Mouse (Mus musculus) liver, embryonic 14.5 days (tissue): Measurements from ENCODE around the gene Rasl11a. TPM values are rescaled to one million over a fixed set of nuclear protein-coding genes. Genes with fewer than 3 reads are reported as not detected.
"Not testable (repeated sequence)": the region's sequence is repeated elsewhere in the genome, so short reads cannot be mapped to it uniquely, and the experiment has no call there.

ENCODE experiments used
- ATAC-seq: fragments of 200-750 bp; cut with Nextera tagmentation; 2 replicates; pipeline ENCODE4 v1.8.0; 2017; ENCODE audit warnings: moderate number of reproducible peaks, mild to moderate bottlenecking, moderate library complexity; ENCODE audit not compliant: insufficient read depth
- DNase-seq, 3 experiments: peaks; one replicate each; pipeline ENCODE4 v3.0.0-alpha.2; 2012 to 2013; ENCODE audit warnings: low read depth in 3 of 3, low spot score in 3 of 3
- H3K27ac ChIP-seq: fragments of 300-500 bp; sonication (generic); 2 replicates; pipeline ENCODE4 v1.5.1; 2014; ENCODE audit warnings: moderate library complexity, mild to moderate bottlenecking, control low read depth, inconsistent platforms
- H3K27me3 ChIP-seq: fragments of 300-500 bp; sonication (generic); 2 replicates; pipeline ENCODE4 v1.6.1; 2014; ENCODE audit warnings: mild to moderate bottlenecking, low read length, moderate library complexity; ENCODE audit not compliant: control insufficient read depth, insufficient read depth
- H3K36me3 ChIP-seq: fragments of 300-500 bp; sonication (generic); replicated peaks from 2 replicates; pipeline ENCODE4 v1.6.1; 2014; ENCODE audit warnings: low read depth; ENCODE audit not compliant: control insufficient read depth, insufficient read depth
- H3K4me1 ChIP-seq, 2 experiments: fragments of 200-500 bp in 1 of 2; fragments of 300-500 bp in 1 of 2; sonication (generic) in 1 of 2; replicated peaks; 2 replicates each; pipeline ENCODE4 v1.6.1; 2012 to 2014; ENCODE audit warnings: antibody characterized with exemption in 1 of 2, inconsistent platforms in 1 of 2, low read length in 1 of 2; ENCODE audit not compliant: control insufficient read depth in 2 of 2, insufficient read depth in 2 of 2
- H3K4me2 ChIP-seq: fragments of 300-500 bp; sonication (generic); 2 replicates; pipeline ENCODE4 v1.6.1; 2014; ENCODE audit warnings: low read depth, mild to moderate bottlenecking, control low read depth, moderate library complexity
- H3K4me3 ChIP-seq, 2 experiments: fragments of 200-500 bp in 1 of 2; fragments of 300-500 bp in 1 of 2; sonication (generic) in 1 of 2; 2 replicates each; pipeline ENCODE4 v1.5.1; 2012 to 2014; ENCODE audit warnings: low read depth in 2 of 2, low read length in 2 of 2, mild to moderate bottlenecking in 2 of 2, control low read depth in 1 of 2, inconsistent platforms in 1 of 2, moderate library complexity in 1 of 2; ENCODE audit not compliant: insufficient read depth in 1 of 2
- H3K9ac ChIP-seq: fragments of 300-500 bp; sonication (generic); replicated peaks from 2 replicates; pipeline ENCODE4 v1.6.1; 2014; ENCODE audit warnings: mild to moderate bottlenecking, control low read depth, moderate library complexity
- H3K9me3 ChIP-seq: fragments of 300-500 bp; sonication (generic); 2 replicates; pipeline ENCODE4 v1.6.1; 2016; ENCODE audit warnings: low read length, mixed read lengths; ENCODE audit not compliant: control insufficient read depth
- CTCF ChIP-seq: IDR thresholded peaks from 2 replicates; pipeline ENCODE4 v1.5.1; 2016; ENCODE audit warnings: antibody characterized with exemption, low read depth, control low read depth
- EP300 ChIP-seq: IDR thresholded peaks from 2 replicates; pipeline ENCODE4 v1.6.1; 2016; ENCODE audit warnings: antibody characterized with exemption, low read depth
- WGBS: fragments of 180-500 bp; shearing (Covaris S2); extraction: QIAGEN DNeasy Blood & Tissue Kit; methylation state at CpG from one replicate; pipeline ENCODE4 v1.1.7; 2014; ENCODE audit not compliant: insufficient replicate concordance; 5-methylcytosine and 5-hydroxymethylcytosine counted together
- polyA plus RNA-seq, 2 experiments: library from polyadenylated mRNA; depleted of rRNA in 1 of 2; stranded (reverse) in 1 of 2; unstranded in 1 of 2; fragments of >200 nt; fragmentation: Nextera tagmentation in 1 of 2; extraction: Ambion mirVana in 1 of 2; gene quantifications; 2 replicates each; pipeline versions ENCODE4 v1.2.1 to v1.2.3; 2012 to 2014

The Rasl11a gene
- polyA plus RNA-seq, 2 experiments: 0.94 TPM

DNA sequence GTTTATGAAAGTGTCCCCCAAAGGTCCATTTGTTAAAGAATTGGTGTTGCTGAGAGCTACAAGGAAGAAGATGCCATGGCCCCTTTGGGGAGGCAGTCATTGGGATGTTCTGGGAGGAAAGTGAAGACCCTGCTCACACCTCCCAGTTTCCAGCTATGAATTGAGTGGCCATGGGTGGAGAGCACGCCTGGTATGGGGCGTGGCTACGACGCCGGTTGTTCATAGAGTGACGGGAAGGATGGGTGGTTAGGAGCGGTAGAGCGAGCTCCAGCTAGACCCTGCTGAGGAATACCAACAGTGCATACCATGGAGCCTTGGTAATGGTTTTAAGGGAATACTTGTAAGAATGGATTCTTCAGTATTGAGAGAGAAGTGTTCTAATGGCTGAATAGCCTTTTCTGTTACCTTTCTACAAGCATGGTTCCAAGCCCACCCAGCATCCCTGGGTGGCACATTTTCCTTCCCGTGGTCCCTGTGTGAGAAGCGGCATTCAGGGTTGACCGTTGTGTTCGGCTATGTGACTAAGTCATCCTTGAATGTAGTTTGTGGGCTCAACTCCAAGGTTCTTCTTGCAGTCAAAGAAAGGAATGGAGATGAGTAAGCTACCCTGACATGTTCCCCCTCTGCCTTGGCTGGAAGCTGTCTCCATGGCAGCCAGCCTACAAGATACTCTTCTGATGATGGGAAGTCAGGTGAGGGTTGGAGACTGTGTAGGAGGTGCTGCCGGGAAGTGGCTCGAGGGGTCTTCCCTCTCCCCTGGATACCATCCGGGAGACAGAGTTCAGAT lies 38.8 kb downstream of the Rasl11a start:
- DNase-seq (no peak), ATAC-seq (no peak)
- H3K4me2 ChIP-seq: no peak overlapping the region
- TF ChIP-seq EP300 (no peak), CTCF (no peak)
- no peak overlapping the region for H3K27ac ChIP-seq
- 75% methylated on average over 15 of the region's 15 CpGs for WGBS
- no peak overlapping the region for H3K4me3 ChIP-seq
- H3K9me3 ChIP-seq: no peaks in the 10 kb centered on the region
- H3K9ac ChIP-seq: no peak overlapping the region
- H3K4me1 ChIP-seq: peaks cover 0 to 2% of the 10 kb centered on the region in 2 experiments; a peak in 1 of 4 replicates
- no peaks in the 10 kb centered on the region; the same call in 1 of the 2 replicates for H3K27me3 ChIP-seq
- H3K36me3 ChIP-seq: no peaks in the 10 kb centered on the region

DNA sequence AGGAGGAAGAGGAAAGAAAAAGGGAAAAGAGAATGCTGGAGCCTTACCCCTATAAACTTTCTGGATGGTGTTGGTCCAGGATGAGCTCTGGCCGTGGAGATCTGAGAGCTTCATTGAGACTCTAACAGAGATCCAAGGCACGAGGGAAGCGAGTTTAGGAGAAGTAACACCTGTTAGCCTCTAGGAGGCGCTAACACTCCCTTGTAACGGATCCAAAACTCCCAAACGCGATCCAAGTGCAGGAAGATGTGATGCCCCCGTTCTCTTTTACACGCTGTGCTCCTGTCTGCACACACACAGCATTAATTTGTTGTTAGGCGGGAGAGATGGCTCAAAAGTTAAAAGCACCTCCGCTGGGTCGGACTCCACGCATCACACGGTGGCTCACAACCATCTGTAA lies 46.3 kb downstream of the Rasl11a start:
- DNase-seq (no peak), ATAC-seq (no peak)
- H3K36me3 ChIP-seq: no peaks in the 10 kb centered on the region
- peak overlapping the region; percentile 54 for H3K4me2 ChIP-seq
- H3K27ac ChIP-seq: no peak overlapping the region
- no peaks in the 10 kb centered on the region for H3K9me3 ChIP-seq
- peak overlapping the region in 1 of 2 experiments; percentile 20; a peak in 2 of 4 replicates for H3K4me3 ChIP-seq
- no peak overlapping the region for H3K9ac ChIP-seq
- no peaks in the 10 kb centered on the region for H3K27me3 ChIP-seq
- 0 out of 4 replicates have a peak, but pooled peaks cover 0 to 2% of the 10 kb centered on the region in 2 experiments for H3K4me1 ChIP-seq
- 15% methylated on average over 14 of the region's 14 CpGs for WGBS
- TF ChIP-seq CTCF: peak; percentile 88
- TF ChIP-seq EP300: no peak

DNA sequence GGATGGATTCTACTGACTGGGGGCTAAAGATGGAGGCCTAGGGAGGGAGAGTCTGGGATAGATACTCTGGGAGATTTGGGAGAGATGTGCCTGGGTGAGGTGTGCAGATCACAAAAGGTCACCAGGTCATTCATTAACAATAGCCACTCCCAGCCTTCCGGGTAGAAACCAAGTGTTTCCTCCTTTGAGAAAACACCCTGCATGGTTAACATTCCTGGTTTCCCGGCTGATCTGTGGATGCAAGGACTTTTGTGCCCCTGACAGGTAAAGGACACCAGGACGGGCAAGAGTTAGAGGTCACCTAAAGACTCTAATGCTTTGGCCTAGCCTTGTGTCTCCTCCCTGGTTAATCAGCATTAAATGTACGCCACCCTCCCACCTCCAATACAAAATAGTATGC lies 48.0 kb downstream of the Rasl11a start:
- Histone ChIP-seq H3K27me3 (no peaks in the 10 kb centered on the region), H3K27ac (no peak overlapping the region), H3K4me2 (no peak overlapping the region), H3K36me3 (no peaks in the 10 kb centered on the region), H3K4me1 (peaks cover 0 to 9% of the 10 kb centered on the region in 2 experiments; a peak in 2 of 4 replicates), H3K9me3 (no peaks in the 10 kb centered on the region), H3K4me3 (no peak overlapping the region), H3K9ac (no peak overlapping the region)
- DNase-seq (no peak), ATAC-seq (no peak)
- WGBS: 77% methylated on average over 4 of the region's 4 CpGs
- TF ChIP-seq CTCF: no peak
- TF ChIP-seq EP300: no peak

DNA sequence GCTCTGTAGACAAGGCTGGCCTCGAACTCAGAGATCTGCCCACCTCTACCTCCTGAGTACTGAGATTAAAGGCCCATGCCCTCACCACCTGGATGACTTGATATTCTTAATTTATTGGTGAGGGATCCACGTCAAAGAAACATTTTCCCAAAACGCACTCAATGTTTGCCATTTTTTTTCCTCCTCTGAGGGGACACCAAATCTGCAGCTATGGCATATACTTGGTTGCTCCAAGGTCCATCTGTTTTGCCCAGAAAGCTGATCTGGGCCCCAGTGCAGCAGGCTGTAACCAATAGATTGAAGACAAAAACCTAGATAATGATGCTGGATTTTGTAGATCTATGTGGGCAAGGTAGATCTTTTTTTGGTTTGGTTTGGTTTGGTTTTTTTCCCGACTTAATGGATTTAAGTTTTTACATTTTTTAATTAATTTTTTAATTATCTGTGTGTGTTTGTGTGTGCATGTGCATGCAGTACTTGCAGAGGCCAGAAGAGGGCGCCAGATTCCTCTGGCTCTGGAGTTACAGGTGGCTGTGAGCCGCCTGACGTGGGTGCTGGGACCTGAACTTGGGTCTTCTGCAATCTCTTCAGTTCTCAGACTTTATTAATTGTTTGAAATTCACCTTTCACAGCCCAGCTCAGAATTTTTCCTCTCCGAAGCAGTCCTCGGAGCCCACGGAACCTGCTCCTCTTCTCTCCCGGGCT lies 48.8 kb downstream of the Rasl11a start:
- H3K36me3 ChIP-seq: no peaks in the 10 kb centered on the region
- no peak overlapping the region for H3K4me2 ChIP-seq
- H3K9ac ChIP-seq: no peak overlapping the region
- no peak overlapping the region for H3K27ac ChIP-seq
- H3K4me3 ChIP-seq: no peak overlapping the region
- ATAC-seq: no peak
- peaks cover 0 to 9% of the 10 kb centered on the region in 2 experiments; a peak in 2 of 4 replicates for H3K4me1 ChIP-seq
- no peaks in the 10 kb centered on the region for H3K27me3 ChIP-seq
- WGBS: 73% methylated on average over 11 of the region's 11 CpGs
- TF ChIP-seq EP300 (no peak), CTCF (peak; percentile 71)
- no peak for DNase-seq
- H3K9me3 ChIP-seq: no peaks in the 10 kb centered on the region

DNA sequence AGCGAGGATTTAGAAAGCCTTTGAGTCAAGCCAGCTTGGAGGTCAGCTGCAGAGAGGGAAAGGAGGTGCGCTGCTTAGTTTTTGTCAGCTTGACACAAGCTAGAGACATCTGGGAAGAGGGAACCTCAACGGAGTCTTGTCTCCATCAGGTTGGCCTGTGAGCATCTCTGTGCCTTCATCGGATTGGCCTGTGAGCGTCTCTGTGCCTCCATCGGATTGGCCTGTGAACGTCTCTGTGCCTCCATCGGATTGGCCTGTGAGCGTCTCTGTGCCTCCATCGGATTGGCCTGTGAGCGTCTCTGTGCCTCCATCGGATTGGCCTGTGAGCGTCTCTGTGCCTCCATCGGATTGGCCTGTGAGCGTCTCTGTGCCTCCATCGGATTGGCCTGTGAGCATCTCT lies 50.8 kb downstream of the Rasl11a start:
- not testable (repeated sequence) for H3K27ac ChIP-seq, H3K27me3 ChIP-seq, H3K36me3 ChIP-seq, ATAC-seq, H3K4me1 ChIP-seq, H3K4me3 ChIP-seq, H3K4me2 ChIP-seq, H3K9me3 ChIP-seq, DNase-seq, H3K9ac ChIP-seq
- WGBS: 83% methylated on average over 12 of the region's 16 CpGs
